Mouse (Mus musculus): Measurements from ENCODE around the gene Plac9a. TPM values are rescaled to one million over a fixed set of nuclear protein-coding genes. Genes with fewer than 3 reads are reported as not detected.
"Not testable (repeated sequence)": the region's sequence is repeated elsewhere in the genome, so short reads cannot be mapped to it uniquely, and the experiment has no call there.

The Plac9a gene
- total and polyA plus RNA-seq, 2 experiments from 2014 or later: 0.41 TPM; not detected in 1

- ATAC-seq: no peak
- Histone ChIP-seq H3K4me2 (ENCODE audit: low read depth, low read length) (no peak overlapping the region), H3K9ac (replicated peaks; ENCODE audit: low read length) (no peak overlapping the region), H3K4me1 (ENCODE audit: insufficient read depth, low read length) (no peaks in the 10 kb centered on the region), H3K27ac (no peak overlapping the region), H3K9me3 (ENCODE audit: low read length) (no peaks in the 10 kb centered on the region), H3K27me3 (ENCODE audit: insufficient read depth, low read length) (no peaks in the 10 kb centered on the region), H3K36me3 (ENCODE audit: insufficient read depth, low read length) (no peaks in the 10 kb centered on the region), H3K4me3 (ENCODE audit: low read length) (no peak overlapping the region)
- TF ChIP-seq CTCF (IDR thresholded peaks at IDR 0.05; ENCODE audit: low read depth): no peak
- DNase-seq (ENCODE audit: low spot score): no peak
- WGBS: 94% methylated on average over 2 of the region's 2 CpGs
Observed at GRCm38 (mm10) chr14:25850433-25850832, 52.5 kb downstream of the Plac9a start.

GRCm38 (mm10) chr14:25848708-25849107 is 54.2 kb downstream of the Plac9a start:
- H3K27ac ChIP-seq; DNase-seq (ENCODE audit: low spot score); H3K9me3 ChIP-seq (ENCODE audit: low read length); H3K27me3 ChIP-seq (ENCODE audit: insufficient read depth, low read length); H3K9ac ChIP-seq (replicated peaks; ENCODE audit: low read length); H3K4me1 ChIP-seq (ENCODE audit: insufficient read depth, low read length); ATAC-seq; H3K36me3 ChIP-seq (ENCODE audit: insufficient read depth, low read length); H3K4me3 ChIP-seq (ENCODE audit: low read length); H3K4me2 ChIP-seq (ENCODE audit: low read depth, low read length): not testable (repeated sequence)
- 98% methylated on average over 3 of the region's 4 CpGs for WGBS

GRCm38 (mm10) chr14:25848237-25848636 is 54.7 kb downstream of the Plac9a start:
- WGBS: 62% methylated on average over 6 of the region's 6 CpGs
- no peak for ATAC-seq
- no peak overlapping the region for H3K4me3 ChIP-seq (ENCODE audit: low read length)
- no peaks in the 10 kb centered on the region for H3K4me1 ChIP-seq (ENCODE audit: insufficient read depth, low read length)
- no peak overlapping the region for H3K9ac ChIP-seq (replicated peaks; ENCODE audit: low read length)
- H3K9me3 ChIP-seq (ENCODE audit: low read length): no peaks in the 10 kb centered on the region
- no peak for TF ChIP-seq CTCF (IDR thresholded peaks at IDR 0.05; ENCODE audit: low read depth)
- no peak for DNase-seq (ENCODE audit: low spot score)
- H3K36me3 ChIP-seq (ENCODE audit: insufficient read depth, low read length): no peaks in the 10 kb centered on the region
- H3K4me2 ChIP-seq (ENCODE audit: low read depth, low read length): no peak overlapping the region
- H3K27ac ChIP-seq: no peak overlapping the region
- H3K27me3 ChIP-seq (ENCODE audit: insufficient read depth, low read length): no peaks in the 10 kb centered on the region

- H3K4me3 ChIP-seq (ENCODE audit: low read length): no peak overlapping the region
- H3K27ac ChIP-seq: no peak overlapping the region
- no peaks in the 10 kb centered on the region for H3K4me1 ChIP-seq (ENCODE audit: insufficient read depth, low read length)
- no peaks in the 10 kb centered on the region for H3K36me3 ChIP-seq (ENCODE audit: insufficient read depth, low read length)
- TF ChIP-seq CTCF (IDR thresholded peaks at IDR 0.05; ENCODE audit: low read depth): no peak
- H3K9ac ChIP-seq (replicated peaks; ENCODE audit: low read length): no peak overlapping the region
- ATAC-seq (no peak), DNase-seq (ENCODE audit: low spot score) (no peak)
- no peaks in the 10 kb centered on the region for H3K9me3 ChIP-seq (ENCODE audit: low read length)
- 42% methylated on average over 9 of the region's 9 CpGs for WGBS
- 0 out of 2 replicates have a peak, but pooled peaks cover under 1% of the 10 kb centered on the region for H3K27me3 ChIP-seq (ENCODE audit: insufficient read depth, low read length)
- no peak overlapping the region for H3K4me2 ChIP-seq (ENCODE audit: low read depth, low read length)
Observed at GRCm38 (mm10) chr14:25847660-25848059, 55.2 kb downstream of the Plac9a start.

- Histone ChIP-seq H3K4me1 (ENCODE audit: insufficient read depth, low read length) (peaks cover 7% of the 10 kb centered on the region; the same call in 1 of the 2 replicates), H3K4me2 (ENCODE audit: low read depth, low read length) (no peak overlapping the region), H3K4me3 (ENCODE audit: low read length) (no peak overlapping the region), H3K27me3 (ENCODE audit: insufficient read depth, low read length) (peaks cover 12% of the 10 kb centered on the region; the same call in 1 of the 2 replicates), H3K9ac (replicated peaks; ENCODE audit: low read length) (no peak overlapping the region), H3K27ac (no peak overlapping the region), H3K36me3 (ENCODE audit: insufficient read depth, low read length) (no peaks in the 10 kb centered on the region), H3K9me3 (ENCODE audit: low read length) (no peaks in the 10 kb centered on the region)
- no peak for TF ChIP-seq CTCF (IDR thresholded peaks at IDR 0.05; ENCODE audit: low read depth)
- WGBS: 87% methylated on average over 8 of the region's 8 CpGs
- ATAC-seq (no peak), DNase-seq (ENCODE audit: low spot score) (no peak)
Observed at GRCm38 (mm10) chr14:25846516-25846915, 56.4 kb downstream of the Plac9a start.

- peaks cover 13% of the 10 kb centered on the region; the same call in 1 of the 2 replicates for H3K27me3 ChIP-seq (ENCODE audit: insufficient read depth, low read length)
- 86% methylated on average over 6 of the region's 6 CpGs for WGBS
- ATAC-seq (no peak), DNase-seq (ENCODE audit: low spot score) (no peak)
- no peak overlapping the region for H3K4me3 ChIP-seq (ENCODE audit: low read length)
- no peak for TF ChIP-seq CTCF (IDR thresholded peaks at IDR 0.05; ENCODE audit: low read depth)
- no peaks in the 10 kb centered on the region for H3K36me3 ChIP-seq (ENCODE audit: insufficient read depth, low read length)
- H3K9ac ChIP-seq (replicated peaks; ENCODE audit: low read length): no peak overlapping the region
- H3K4me1 ChIP-seq (ENCODE audit: insufficient read depth, low read length): peaks cover 7% of the 10 kb centered on the region; the same call in 1 of the 2 replicates
- H3K27ac ChIP-seq: no peak overlapping the region
- H3K9me3 ChIP-seq (ENCODE audit: low read length): no peaks in the 10 kb centered on the region
- H3K4me2 ChIP-seq (ENCODE audit: low read depth, low read length): no peak overlapping the region
Observed at GRCm38 (mm10) chr14:25845832-25846383, 57.0 kb downstream of the Plac9a start.

- no peak for ATAC-seq
- DNase-seq (ENCODE audit: low spot score): no peak
- 85% methylated on average over 4 of the region's 4 CpGs for WGBS
- Histone ChIP-seq H3K9me3 (ENCODE audit: low read length) (no peaks in the 10 kb centered on the region), H3K36me3 (ENCODE audit: insufficient read depth, low read length) (no peaks in the 10 kb centered on the region), H3K27me3 (ENCODE audit: insufficient read depth, low read length) (peaks cover 13% of the 10 kb centered on the region; the same call in 1 of the 2 replicates), H3K9ac (replicated peaks; ENCODE audit: low read length) (no peak overlapping the region), H3K4me2 (ENCODE audit: low read depth, low read length) (no peak overlapping the region), H3K27ac (no peak overlapping the region), H3K4me3 (ENCODE audit: low read length) (no peak overlapping the region), H3K4me1 (ENCODE audit: insufficient read depth, low read length) (peaks cover 7% of the 10 kb centered on the region; the same call in 1 of the 2 replicates)
- TF ChIP-seq CTCF (IDR thresholded peaks at IDR 0.05; ENCODE audit: low read depth): no peak
Observed at GRCm38 (mm10) chr14:25844372-25844771, 58.5 kb downstream of the Plac9a start.
